Mouse (Mus musculus) CH12.LX (cell line): Measurements from ENCODE around the gene Xpnpep3.

Experiments
- CTCF ChIP-seq, 2 experiments: IDR thresholded peaks in 1 of 2; conservative IDR thresholded peaks in 1 of 2; 2 replicates each; pipeline ENCODE4 v1.5.1; 2011 to 2012; ENCODE audit warnings: low read depth in 2 of 2, low read length in 2 of 2, improper control_type of control experiment in 1 of 2, inconsistent platforms in 1 of 2, mild to moderate bottlenecking in 1 of 2, moderate library complexity in 1 of 2
- EP300 ChIP-seq: IDR thresholded peaks from 2 replicates; pipeline ENCODE4 v1.6.1; 2011; ENCODE audit warnings: low read length, improper control_type of control experiment
- MAX ChIP-seq: IDR thresholded peaks from 2 replicates; pipeline ENCODE4 v1.6.1; 2011; ENCODE audit warnings: low read length, improper control_type of control experiment
- MAZ ChIP-seq: IDR thresholded peaks from 2 replicates; pipeline ENCODE4 v1.6.1; 2012; ENCODE audit warnings: low read depth, mild to moderate bottlenecking, inconsistent platforms, low read length, improper control_type of control experiment, moderate library complexity
- NELFE ChIP-seq: IDR thresholded peaks from 2 replicates; pipeline ENCODE4 v1.6.1; 2011; ENCODE audit warnings: low read depth, low read length, improper control_type of control experiment
- NRF1 ChIP-seq: IDR thresholded peaks from 2 replicates; pipeline ENCODE4 v1.6.1; 2014; ENCODE audit warnings: low read depth, mild to moderate bottlenecking, inconsistent platforms, low read length, improper control_type of control experiment, moderate library complexity
- POLR2A ChIP-seq: IDR thresholded peaks from 2 replicates; pipeline ENCODE4 v1.6.1; 2011; ENCODE audit warnings: low read depth, mild to moderate bottlenecking, improper control_type of control experiment, low read length
- SIN3A ChIP-seq: IDR thresholded peaks from 2 replicates; pipeline ENCODE4 v1.6.1; 2012; ENCODE audit warnings: low read length, improper control_type of control experiment, inconsistent platforms
- SMC3 ChIP-seq: IDR thresholded peaks from 2 replicates; pipeline ENCODE4 v1.6.1; 2011; ENCODE audit warnings: low read depth, low read length, improper control_type of control experiment
- ZKSCAN1 ChIP-seq: IDR thresholded peaks from 2 replicates; pipeline ENCODE4 v1.6.1; 2012; ENCODE audit warnings: low read depth, inconsistent platforms, low read length, improper control_type of control experiment, borderline replicate concordance

DNA sequence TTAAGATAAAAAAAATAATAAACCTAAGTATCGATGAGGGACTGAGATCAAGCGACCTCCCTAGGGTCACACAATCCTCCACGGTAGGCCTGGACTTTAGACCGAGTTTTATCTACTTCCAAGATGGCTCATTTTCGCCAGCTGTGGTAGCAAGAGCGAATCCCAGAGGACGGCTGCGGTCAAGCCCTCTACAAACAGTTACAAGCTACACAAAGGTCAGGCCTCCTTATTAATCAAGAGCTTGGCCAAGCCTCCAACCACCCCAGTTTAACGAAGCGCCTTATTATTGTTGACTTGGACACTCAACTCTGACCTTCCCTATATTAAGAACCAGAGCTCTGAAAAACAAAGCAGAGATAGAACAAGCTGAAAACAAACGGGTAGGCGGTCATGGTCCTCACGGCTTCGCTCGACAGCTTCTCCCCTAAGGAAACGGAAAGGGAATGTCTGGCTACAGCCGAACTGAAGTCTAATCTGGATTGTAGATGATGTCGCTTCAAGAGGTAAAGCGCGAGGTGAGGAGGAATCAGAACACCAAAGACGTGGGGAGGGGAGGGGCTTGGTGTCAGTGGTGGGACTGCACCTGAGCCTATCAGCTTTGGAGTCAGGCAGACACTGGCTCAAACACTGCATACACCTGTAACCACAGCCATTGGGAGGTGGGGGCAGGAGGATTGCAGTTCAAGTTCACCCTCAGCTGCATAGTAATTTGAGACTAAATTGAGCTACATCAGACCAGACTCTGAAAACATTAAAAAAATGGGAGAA is 79.7 kb downstream of the Xpnpep3 start:
- TF ChIP-seq CTCF (conservative IDR thresholded peaks at IDR 0.05 in 1 of 2, IDR thresholded peaks at IDR 0.05 in 1 of 2; ENCODE audit: low read depth in 2 of 2, low read length in 2 of 2) (no peak), EP300 (no peak), MAZ (no peak), SIN3A (no peak), NELFE (no peak), POLR2A (no peak), SMC3 (no peak), NRF1 (no peak), ZKSCAN1 (no peak), MAX (no peak)
